Mouse (Mus musculus): ENCODE data around the gene Rusc2.

Gene Rusc2

DNA sequence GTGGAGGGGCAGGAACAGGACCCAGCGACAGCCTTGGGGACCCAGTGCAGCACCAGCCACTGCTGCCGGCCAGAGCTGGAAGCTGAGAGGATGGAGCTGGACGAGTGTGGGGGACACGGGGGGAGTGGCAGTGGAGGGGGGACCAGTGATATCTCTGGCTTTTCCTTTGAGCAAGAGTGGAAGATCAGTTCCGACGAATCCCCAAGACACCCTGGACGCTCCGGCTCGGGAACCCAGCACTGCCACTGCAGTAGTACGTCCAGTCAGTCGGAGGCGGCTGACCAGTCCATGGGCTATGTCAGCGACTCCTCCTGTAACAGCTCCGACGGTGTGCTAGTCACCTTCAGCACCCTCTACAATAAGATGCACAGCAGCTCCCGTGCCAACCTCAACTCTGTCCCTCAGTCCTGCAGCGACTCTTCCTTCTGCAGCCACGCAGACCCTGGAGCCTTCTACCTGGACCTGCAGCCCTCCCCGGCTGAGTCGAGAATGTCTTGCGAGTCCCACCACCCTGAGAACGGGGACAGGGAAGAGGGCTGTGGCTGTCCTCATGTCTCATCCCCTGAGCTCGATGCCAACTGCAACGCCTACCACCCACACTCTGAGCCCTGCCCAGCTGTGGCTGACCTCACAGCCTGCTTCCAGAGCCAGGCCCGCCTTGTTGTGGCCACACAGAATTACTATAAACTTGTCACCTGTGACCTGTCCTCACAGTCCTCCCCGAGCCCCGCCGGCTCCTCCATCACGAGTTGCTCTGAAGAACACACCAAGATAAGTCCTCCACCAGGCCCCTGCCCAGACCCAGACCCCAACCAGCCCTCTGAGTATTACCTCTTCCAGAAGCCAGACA lies 33.7 kb downstream of the Rusc2 start:
- DNase-seq (ENCODE audit: low spot score in 2 of 2) = no peak

DNA sequence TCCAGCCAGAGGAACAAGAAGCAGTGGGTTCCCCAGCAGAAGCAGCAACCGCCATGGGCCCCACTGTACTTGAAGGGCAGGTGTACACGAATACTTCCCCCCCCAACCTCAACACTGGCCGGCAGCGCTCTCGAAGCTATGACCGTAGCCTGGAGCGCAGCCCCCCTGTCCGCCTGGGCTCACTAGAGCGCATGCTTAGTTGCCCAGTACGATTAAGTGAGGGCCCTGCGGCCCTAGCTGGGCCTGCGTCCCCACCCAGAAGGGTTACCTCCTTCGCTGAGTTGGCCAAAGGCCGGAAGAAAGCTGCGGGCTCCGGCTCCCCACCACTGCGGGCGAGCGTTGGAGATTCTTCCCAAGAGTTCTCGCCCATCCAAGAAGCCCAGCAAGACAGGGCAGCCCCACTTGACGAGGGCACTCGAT lies 34.3 kb downstream of the Rusc2 start:
- no peak for DNase-seq (ENCODE audit: low spot score in 2 of 2)

DNA sequence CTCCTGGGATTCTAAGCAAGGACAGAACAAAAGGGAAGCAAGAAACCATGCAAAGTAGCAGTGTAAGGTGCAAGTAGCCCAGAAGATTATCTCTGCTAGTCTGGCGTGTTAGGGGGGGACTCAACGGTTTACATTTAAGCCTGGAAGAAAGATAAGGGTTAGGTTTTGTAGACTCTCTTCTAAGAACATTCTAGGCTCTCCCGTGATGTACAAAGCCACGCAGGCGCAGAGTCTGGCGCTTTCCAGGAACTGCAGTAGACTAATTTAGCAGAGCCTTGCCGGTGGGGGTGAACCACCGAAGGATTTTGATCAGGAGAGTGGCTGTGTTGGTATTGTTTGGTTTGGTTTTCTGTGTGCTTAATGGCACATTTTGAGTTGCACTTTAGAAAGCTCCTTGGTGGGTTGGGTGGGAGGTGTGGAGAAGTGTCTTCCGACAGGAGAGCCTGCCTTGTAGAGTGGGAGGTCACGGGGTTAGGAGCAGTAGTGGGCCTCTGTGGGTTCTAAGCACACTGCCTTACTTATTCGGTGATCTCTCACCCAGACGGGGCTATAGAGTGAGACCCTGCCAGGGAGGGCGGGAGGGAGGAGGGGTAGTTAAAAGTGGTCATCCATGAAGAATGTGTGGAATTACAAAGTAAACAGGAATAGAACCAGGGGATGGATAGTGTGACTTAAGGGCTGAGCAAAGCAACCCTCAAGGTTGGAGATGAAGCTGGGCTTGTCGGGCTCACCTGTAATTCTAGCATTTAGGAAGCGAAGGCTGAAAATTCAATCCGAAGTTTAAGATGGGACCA lies 35.7 kb downstream of the Rusc2 start:
- no peak for DNase-seq (ENCODE audit: low spot score in 2 of 2)

DNA sequence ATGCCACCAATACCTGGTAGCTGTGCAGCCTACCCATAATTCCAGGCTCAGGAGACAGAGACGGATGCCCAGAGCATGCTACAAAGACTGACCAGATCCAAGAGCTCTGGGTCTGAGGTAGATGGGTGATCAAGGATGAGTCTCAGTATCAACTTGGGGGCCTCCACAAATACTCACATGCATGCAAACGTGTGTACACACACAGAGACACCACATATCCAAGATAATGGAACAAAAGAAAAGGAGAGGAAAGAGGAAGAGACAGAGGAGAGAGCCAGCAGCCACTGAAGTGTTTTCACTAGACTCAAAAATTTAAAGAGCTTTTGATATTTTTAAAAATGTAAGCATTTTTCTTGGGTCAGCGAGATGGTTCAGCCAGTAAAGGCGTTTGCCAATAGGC lies 36.7 kb downstream of the Rusc2 start:
- DNase-seq (ENCODE audit: low spot score in 2 of 2) = no peak

DNA sequence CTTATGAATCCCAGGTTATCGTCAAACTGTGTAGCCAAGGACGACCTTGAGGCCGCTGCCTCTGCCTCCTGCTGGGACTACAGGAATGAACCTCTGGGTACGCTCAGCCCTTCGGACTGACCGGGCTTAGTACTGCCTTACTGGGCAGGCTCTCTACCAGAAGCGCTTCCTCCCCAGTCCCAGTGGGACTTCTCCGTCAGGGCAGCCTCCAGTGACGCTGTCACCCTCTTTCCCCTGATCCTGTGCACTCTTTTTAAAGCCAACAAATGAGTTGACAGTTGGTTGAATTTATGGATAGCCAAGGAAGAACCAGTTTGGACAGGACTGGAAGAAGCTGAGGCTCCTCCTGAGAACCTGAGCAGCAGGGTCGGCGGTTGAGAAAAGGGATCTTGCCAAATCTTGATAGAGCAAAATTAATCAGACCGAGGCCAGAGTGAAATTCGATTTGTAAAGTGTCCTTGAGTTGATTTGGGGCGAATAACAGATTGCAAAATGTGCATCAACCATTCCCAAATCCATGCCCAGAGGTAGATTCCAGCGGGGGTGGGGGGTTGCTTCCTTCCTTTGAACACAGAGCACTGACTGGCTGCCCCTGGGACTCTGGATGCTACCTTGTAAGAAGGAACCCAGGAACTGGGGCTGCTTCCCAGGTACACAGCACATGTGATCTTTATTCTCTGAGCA lies 37.3 kb downstream of the Rusc2 start:
- DNase-seq (ENCODE audit: low spot score in 2 of 2) = no peak

DNA sequence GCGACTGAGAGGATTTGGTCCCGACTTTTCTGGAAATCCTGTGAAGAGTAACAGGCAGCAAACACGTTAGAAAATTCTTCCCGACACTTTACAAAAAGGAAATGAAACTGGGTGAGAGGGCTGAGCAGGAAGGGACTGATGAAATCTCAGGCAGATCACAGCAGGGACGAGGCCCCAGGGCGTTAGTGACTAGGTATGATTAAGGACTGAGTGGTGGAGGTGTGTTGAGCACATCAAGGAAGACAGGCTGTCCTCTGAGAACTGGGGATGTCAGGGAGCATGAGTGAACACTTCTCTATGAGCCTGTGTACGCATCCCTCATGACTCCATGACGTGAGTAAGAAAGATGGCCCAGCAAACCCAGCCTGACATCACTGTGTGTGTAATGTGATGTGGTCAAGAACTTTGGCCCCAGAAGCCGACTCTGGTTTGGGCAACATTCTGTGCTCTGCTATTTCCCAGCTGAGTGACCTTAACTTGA lies 38.1 kb downstream of the Rusc2 start:
- DNase-seq (ENCODE audit: low spot score in 2 of 2) = no peak

DNA sequence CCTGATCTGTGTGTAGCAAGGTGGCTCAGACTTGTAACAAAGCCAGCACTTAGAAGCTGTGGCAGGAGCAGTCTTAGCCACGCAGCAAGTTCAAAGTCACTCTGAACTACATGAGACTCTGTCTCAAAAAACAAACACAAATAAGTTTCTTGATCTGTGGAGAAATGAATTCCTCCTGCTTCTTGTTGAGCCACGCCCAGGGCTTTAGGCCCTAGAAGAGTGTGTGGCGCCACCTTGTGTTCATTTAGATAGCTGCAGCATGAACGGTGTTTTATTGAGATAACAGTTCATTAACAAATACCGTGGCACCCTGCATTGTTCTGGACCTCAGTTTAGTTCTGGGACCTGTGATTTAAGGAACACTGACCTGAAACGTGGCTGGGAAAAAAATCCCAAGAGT lies 38.5 kb downstream of the Rusc2 start:
- peak in 1 of 2 experiments; percentile 67 for DNase-seq (ENCODE audit: low spot score in 2 of 2)

DNA sequence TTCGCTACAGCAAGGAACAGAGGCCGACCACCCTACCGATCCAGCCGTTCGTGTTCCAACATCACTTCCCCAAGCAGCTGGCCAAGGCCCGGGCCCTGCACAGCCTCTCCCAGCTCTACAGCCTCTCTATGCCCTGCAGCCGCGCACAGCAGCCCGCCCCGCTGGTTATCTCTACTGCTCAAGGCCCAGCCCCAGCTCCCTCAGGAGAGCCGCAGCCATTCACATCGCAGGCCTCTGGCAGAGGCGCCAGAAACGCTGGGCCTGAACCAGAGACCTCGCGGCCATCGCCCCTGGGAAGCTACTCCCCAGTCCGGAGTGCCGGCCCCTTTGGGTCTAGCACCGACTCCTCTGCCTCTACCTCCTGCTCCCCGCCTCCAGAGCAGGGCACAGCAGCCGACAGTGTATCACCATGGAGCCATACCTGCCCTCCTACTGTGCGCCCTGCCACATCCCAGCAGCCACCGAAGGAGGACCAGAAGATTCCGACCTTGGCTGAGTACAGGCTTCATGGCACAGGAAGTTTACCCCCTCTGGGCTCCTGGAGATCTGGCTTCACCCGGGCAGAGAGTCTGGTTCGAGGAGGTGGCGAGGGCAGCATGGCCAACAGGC lies 40.0 kb downstream of the Rusc2 start:
- DNase-seq (ENCODE audit: low spot score in 2 of 2) = no peak

DNA sequence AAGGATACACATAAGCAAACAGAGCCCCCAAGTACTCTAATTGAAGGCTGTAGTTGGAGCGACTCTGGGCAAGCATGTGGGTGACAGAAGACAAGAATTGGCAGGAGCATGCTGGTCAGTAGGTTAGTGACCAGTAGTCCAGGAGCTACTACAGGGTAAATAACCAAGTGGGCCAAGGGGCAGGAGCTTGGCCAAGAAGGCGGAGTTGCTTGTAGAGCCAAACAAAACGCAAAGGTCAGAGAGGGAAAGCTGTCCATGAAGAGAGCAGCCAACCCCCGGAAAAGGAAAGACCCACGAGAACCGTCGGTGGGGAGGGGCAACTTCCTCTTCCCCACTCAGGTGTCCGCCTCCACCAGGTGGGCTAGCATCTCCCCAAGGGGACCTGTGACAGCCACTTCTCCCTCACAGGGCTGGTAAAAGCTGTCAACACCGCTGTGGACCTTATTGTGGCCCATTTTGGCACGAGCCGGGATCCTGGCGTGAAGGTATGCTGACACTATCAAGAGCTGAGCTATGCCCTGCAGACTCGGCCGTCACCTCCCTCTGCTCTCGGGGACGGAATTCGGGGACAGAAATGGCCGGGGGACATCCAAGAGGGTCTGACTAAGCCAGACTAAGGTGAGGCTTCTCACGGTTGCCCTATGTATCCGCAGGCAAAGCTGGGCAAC lies 41.6 kb downstream of the Rusc2 start:
- DNase-seq (ENCODE audit: low spot score in 2 of 2) = no peak

DNA sequence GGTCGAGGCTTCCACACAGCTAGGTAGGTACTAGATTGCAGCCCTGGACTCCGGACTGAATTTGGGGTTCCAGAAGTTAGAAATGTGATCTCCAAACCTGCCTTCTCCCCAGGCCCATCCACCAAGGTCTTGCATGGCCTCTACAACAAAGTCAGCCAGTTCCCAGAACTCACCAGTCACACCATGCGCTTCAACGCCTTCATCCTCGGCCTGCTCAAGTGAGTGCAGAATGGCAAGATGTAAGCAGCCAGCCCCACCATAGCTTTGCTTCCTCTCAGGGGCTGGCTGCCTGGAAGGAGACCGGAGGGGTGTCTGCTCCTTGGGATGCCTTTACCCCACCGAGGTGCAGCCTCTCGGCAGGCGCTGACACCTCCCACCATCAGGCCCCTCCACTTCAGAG lies 42.3 kb downstream of the Rusc2 start:
- no peak for DNase-seq (ENCODE audit: low spot score in 2 of 2)

DNA sequence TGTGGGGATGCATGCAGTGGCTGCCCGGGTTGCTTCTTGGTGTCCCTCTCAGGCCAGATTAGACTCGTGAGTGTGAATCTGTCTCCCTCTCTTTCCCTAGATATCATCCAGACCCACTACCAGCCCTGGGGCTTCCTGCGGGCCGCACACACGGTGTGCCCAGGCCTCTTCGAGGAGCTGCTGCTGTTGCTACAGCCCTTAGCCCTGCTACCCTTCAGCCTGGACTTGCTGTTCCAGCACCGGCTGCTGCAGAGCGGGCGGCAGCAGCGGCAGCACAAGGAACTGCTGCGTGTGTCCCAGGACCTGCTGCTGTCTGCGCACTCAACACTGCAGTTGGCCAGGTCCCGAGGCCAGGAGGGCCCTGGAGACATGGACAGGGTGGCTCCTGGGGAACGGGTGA lies 43.4 kb downstream of the Rusc2 start:
- no peak for DNase-seq (ENCODE audit: low spot score in 2 of 2)

DNA sequence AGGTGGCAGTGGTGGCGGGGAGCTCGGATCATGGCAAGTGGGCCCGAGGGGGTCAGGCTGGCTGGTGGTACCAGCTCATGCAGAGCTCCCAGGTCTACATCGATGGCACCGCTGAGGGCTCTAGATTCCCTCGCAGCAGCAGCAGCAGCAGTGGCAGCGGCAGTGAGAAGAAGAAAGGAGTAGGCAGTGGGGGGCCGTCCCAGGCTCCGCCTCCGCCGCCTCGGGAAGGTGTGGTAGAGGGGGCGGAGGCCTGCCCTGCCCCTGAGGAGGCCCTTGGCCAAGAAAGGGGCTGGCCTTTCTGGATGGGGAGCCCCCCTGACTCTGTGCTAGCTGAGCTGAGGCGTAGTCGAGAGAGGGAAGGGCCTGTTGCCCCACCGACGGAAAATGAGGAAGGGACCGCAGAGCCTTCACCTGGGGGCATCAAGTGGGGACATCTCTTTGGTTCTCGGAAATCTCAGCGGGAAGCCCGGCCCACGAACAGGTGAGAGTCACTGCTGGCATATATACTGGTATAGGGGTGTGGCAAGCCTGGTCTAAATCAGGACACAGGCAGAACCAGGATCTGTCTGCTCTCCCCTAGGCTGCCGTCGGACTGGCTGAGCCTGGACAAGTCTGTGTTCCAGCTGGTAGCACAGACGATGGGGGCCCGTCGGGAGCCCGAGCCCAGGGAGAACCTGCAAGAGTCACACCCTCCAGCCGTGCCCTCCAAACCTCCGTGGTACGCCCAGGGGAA lies 44.0 kb downstream of the Rusc2 start:
- DNase-seq (ENCODE audit: low spot score in 2 of 2) = no peak

DNA sequence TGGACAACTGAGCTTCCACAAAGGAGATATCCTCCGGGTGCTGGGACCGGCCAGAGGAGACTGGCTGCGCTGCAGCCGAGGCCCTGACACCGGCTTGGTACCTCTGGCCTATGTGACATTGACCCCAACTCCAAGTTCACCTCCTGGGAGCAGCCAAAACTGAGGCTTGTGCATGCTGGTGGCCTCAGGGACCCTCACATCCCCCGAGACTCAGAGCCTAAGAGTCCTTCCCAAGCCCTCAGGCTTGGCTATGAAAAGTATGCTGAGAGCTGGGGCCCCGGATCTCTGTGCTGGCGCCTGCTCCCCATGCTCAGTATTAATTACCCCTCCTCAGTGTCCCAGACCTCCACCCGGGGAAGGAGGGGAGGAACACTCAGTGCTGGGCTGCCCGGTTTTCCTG lies 44.7 kb downstream of the Rusc2 start:
- no peak for DNase-seq (ENCODE audit: low spot score in 2 of 2)

DNA sequence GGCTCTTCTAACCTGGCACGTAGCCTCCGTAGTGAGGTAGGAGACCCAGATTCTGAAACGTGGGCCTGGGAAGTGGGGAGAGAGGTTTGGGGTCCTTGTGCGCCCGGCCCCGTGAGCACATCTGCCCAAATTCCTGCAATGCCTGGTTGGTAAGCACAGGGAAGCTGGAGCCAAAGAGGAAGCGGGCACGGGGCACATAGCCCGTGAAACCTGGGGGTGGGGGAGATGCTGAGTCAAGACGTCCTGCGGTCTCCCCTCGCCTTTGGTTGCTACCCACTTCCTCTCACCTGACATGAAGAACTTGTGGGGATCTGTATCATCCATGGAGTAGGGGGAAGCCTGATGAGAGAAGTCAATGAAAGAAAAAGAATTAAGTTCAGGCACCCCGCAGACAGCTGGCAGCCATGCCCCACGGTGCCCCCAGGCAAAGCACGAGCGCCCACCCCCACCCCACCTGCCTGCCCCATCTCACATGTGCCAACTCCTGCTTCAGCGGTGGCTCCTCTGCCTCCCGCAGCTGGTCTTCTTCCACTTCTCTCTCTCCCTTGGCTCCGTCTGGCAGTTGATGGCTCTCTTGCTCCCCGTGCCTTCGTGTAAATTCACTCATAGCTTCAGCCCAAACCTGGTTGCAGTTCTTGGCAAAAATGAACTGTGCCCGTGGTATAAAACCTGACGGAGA lies 45.9 kb downstream of the Rusc2 start:
- DNase-seq (ENCODE audit: low spot score in 2 of 2) = no peak

DNA sequence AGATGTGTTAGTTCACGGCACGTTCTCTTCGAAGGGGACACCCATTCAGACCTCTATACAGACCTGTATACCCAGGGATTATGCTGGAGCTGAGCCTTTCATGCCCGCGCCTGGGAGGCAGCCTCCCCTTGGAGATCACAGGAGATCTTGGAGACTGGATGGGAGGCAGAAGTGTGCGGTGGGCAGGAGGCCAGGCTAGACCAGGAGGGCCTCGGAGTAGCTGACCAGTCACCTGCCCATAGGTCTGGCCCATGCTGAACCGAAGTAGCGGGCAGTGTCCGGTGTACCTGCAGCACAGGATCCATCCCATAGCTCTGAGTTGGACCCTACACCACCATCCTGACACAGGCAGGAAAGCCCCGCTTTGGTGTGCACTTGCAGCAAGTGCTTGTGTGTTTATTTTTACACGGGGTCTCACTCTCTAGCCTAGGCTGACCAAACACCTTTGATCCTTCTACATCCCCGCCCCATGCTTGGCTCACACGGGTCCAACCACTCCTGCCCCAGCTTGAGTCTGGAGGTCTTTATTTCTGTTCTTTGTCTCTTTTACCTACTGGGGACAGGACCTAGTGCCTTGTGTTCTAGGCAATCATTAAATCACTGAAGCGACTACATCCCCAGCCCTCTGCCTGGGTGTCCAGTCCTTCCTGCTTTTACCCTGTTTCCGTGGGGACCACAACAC lies 46.5 kb downstream of the Rusc2 start:
- no peak for DNase-seq (ENCODE audit: low spot score in 2 of 2)

DNA sequence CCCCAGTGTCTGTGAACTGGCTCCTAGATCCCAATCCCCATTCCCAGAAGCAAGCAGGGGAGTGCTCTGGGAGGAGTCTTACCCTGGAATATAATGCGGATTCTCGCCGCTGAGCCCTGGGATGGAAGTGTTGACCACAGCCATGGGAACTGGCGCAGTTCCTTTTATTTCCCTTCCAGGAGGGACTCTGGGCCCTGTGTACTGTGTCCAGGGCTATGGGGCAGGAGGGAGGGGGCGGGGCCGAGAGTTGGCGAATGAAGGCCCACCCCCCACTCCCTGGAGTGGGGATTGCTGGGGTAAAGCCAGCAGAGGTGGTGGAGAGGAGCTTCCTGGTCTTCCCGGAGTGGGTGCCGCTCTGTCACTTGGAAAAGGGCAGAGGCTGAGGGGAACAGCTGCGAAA lies 47.2 kb downstream of the Rusc2 start, which contains the start of gene Fam166b:
TSS of gene Fam166b (minus strand) at position 189 of the 400 bp plus-strand sequence.
- no peak for DNase-seq (ENCODE audit: low spot score in 2 of 2)

DNA sequence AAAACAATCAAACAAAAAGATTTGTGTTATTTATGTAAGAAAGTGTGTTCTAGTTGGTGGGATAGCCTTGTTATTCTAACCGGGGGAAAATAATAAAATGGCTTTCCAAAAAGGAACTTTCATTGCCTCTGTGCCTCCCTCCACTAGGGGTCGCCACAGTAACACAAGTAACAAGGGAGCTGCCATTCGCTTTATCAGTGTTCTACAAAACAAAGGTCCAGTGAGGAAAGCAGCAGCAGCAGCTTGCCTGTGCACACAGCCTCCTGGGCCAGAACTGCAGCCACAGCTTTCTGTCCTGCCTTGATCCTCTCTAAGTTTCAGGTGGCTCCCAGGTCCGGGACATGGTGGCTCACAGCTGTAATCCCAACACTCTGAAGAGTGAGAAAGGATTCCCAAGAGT lies 49.9 kb downstream of the Rusc2 start:
- DNase-seq (ENCODE audit: low spot score in 2 of 2) = peak; percentile 69 to 84

DNA sequence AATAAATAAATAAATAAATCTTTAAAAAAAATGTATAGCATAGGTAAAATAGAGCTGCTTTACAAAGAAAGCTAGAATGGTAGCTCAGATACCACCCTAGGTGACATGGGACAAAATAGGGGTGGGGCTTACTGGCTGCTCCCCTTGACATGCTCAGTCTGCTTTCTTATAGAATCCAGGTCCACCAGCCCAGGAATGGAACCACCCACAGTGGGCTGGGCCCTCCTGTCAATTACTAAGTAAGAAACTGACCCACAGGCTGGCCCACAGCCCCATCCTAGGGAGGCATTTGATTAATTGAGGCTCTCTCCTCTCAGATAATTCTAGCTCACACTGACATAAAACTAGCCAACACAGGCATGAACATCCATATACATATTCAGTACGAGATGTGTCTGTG lies 51.1 kb downstream of the Rusc2 start:
- no peak for DNase-seq (ENCODE audit: low spot score in 2 of 2)

DNA sequence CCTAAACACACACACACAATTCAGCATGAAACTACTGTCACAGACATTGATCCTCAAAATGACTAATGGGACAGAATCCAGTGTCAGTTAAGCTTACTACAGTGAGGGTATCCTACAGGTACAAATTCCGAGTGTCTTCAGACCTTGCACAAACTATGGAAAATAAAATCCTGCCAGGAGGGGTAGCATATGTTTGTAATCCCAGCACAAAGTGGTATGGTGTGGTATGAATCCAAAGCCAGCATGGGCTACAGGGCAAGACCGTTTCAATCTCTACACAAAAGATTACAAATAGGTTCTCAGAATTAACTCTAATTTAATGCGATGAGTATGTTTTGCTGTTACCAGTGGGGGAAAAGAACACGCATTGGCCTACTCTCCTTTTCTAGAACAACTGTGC lies 59.9 kb downstream of the Rusc2 start, which contains the start of gene Tesk1:
TSS of gene Tesk1 (plus strand) at position 301 of the 400 bp plus-strand sequence.
- DNase-seq (ENCODE audit: low spot score in 2 of 2) = no peak

Measured in cerebellum, postnatal 4 days (tissue).